ENCODE assay signal across 8 mouse cellular contexts in the genomic region with DNA sequence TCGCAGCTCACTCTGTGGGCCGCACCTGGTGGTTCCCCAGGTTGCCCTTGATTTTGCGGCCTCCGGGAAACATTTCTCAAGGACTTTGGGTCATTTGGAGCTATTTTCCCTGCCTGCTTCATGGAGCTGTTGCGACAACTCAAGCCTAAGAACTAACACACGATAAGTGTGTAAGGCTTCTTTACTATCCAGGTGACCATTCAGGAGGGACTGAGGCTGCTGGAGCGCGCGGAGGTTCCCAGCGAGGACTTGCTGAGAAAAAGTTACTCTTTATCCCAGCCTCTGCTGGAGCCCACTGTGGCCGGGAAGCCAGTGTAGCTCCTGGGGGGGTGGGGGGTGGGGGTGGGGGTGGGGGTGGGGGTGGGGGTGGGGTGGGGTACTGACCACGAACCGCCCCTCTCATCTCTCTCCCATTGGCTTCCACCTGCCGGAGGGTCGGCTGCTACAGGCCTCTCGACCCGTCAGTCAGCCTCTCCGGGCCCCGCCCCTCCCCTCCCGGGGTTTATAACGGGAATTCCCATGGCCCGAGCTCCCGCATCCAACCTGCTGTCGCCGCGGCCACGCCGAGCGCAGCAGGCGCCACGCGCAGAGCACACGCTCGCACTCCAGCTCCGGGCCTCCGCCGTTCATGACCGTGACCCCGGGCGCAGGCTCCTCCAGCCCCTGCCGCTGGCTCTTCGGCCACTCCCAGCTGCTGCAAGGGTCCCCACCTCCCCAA. TPM values are rescaled to one million over a fixed set of nuclear protein-coding genes. Genes with fewer than 3 reads are reported as not detected.
DNase-seq lines count a peak whose midpoint lies in the region; ATAC-seq and TF ChIP-seq lines count a peak whose summit lies in the region.

A gene (plus strand): TSS at position 532 of the 718 bp plus-strand sequence.

- no peaks in the 10 kb centered on the region for H3K9me3 ChIP-seq in ES-Bruce4 (replicated peaks; ENCODE audit: control insufficient read depth, insufficient read depth, low read length, poor library complexity, severe bottlenecking)
- H3K9me3 ChIP-seq in heart, embryonic 14.5 days (ENCODE audit: control insufficient read depth, low read length) = no peaks in the 10 kb centered on the region
- no peaks in the 10 kb centered on the region for H3K9me3 ChIP-seq in liver, embryonic 14.5 days (ENCODE audit: control insufficient read depth, low read length)

- H3K27ac ChIP-seq in ES-Bruce4 (ENCODE audit: insufficient read depth, low read length) = no peak within 1 kb of the TSS
- H3K27ac ChIP-seq in embryonic fibroblast, embryonic 13.5 days (ENCODE audit: insufficient read depth, low read length) = no peak within 1 kb of the TSS
- no peak within 1 kb of the TSS for H3K27ac ChIP-seq in heart, embryonic 14.5 days (replicated peaks in 1 of 2; ENCODE audit: control insufficient read depth in 1 of 2, insufficient read depth in 1 of 2, low read depth in 2 of 2, low read length in 2 of 2)
- H3K27ac ChIP-seq in liver, embryonic 14.5 days = no peak within 1 kb of the TSS

- peak within 1 kb of the TSS; percentile 59 for H3K9ac ChIP-seq in ES-Bruce4 (ENCODE audit: low read depth, poor library complexity, severe bottlenecking)
- peak within 1 kb of the TSS; percentile 72 for H3K9ac ChIP-seq in heart, embryonic 14.5 days (ENCODE audit: low read length)
- H3K9ac ChIP-seq in liver, embryonic 14.5 days (replicated peaks) = no peak within 1 kb of the TSS

- TF ChIP-seq EP300 in ES-Bruce4 (IDR thresholded peaks at IDR 0.05; ENCODE audit: insufficient read depth, low read depth, low read length) = 0 out of 2 replicates have a peak, but pooled peaks have one; percentile 5
- no peak for TF ChIP-seq EP300 in liver, embryonic 14.5 days (IDR thresholded peaks at IDR 0.05; ENCODE audit: low read depth)

- TF ChIP-seq POLR2A in ES-Bruce4 (IDR thresholded peaks at IDR 0.05; ENCODE audit: insufficient read depth, low read length) = no peak
- TF ChIP-seq POLR2A in embryonic fibroblast, embryonic 13.5 days (IDR thresholded peaks at IDR 0.05; ENCODE audit: low read depth, low read length) = peak; percentile 53; the same call in 1 of the 2 replicates

- H3K4me3 ChIP-seq in ES-Bruce4 (ENCODE audit: low read depth, low read length) = peak within 1 kb of the TSS; percentile 65
- H3K4me3 ChIP-seq in embryonic fibroblast, embryonic 13.5 days (ENCODE audit: insufficient read depth, low read length) = peak within 1 kb of the TSS; percentile 65
- H3K4me3 ChIP-seq in heart, embryonic 14.5 days (ENCODE audit: control insufficient read depth in 1 of 2, insufficient read depth in 1 of 2, low read depth in 1 of 2, low read length in 2 of 2) = peak within 1 kb of the TSS; percentile 52 to 68
- peak within 1 kb of the TSS; percentile 41 for H3K4me3 ChIP-seq in liver, embryonic 14.5 days (ENCODE audit: insufficient read depth in 1 of 2, low read depth in 2 of 2, low read length in 2 of 2)

- peak; percentile 83 for ATAC-seq in heart, embryonic 14.5 days (ENCODE audit: insufficient number of reproducible peaks, insufficient read depth, low FRiP score, low read depth)
- ATAC-seq in liver, embryonic 14.5 days (ENCODE audit: insufficient read depth) = peak; percentile 70

- 4% methylated on average over 42 of the region's 42 CpGs for WGBS in heart, embryonic 14.5 days
- 7% methylated on average over 36 of the region's 42 CpGs for WGBS in liver, embryonic 14.5 days (ENCODE audit: insufficient replicate concordance)

- TF ChIP-seq CTCF in ES-Bruce4 (IDR thresholded peaks at IDR 0.05; ENCODE audit: low read depth, low read length) = no peak
- no peak for TF ChIP-seq CTCF in embryonic fibroblast, embryonic 13.5 days (IDR thresholded peaks at IDR 0.05; ENCODE audit: borderline replicate concordance, insufficient read depth, low read length)
- TF ChIP-seq CTCF in liver, embryonic 14.5 days (IDR thresholded peaks at IDR 0.05; ENCODE audit: low read depth) = no peak

- DNase-seq in adrenal gland, postnatal 36 days = peak; percentile 91 to 94
- DNase-seq in kidney, postnatal 36 days = peak; percentile 2 to 59
- peak in 2 of 3 experiments; percentile 7 to 17 for DNase-seq in liver, embryonic 14.5 days (ENCODE audit: low read depth in 3 of 3, low spot score in 3 of 3)
- DNase-seq in right cerebral cortex, adult 18-20 months = peak; percentile 59
- no peak for DNase-seq in spleen, postnatal 14 days (ENCODE audit: low spot score in 2 of 2)

- peak within 1 kb of the TSS; percentile 98 for H3K4me2 ChIP-seq in heart, embryonic 14.5 days (ENCODE audit: low read length)
- peak within 1 kb of the TSS; percentile 31 for H3K4me2 ChIP-seq in liver, embryonic 14.5 days (ENCODE audit: low read depth)

- no peaks in the 10 kb centered on the region for H3K27me3 ChIP-seq in ES-Bruce4 (ENCODE audit: control insufficient read depth, insufficient read depth, low read length, poor library complexity, severe bottlenecking)
- peaks cover 49% of the 10 kb centered on the region for H3K27me3 ChIP-seq in heart, embryonic 14.5 days (ENCODE audit: control insufficient read depth, insufficient read depth, low read length)
- peaks cover 29% of the 10 kb centered on the region for H3K27me3 ChIP-seq in liver, embryonic 14.5 days (ENCODE audit: control insufficient read depth, insufficient read depth, low read length)

- H3K4me1 ChIP-seq in ES-Bruce4 (ENCODE audit: control insufficient read depth, insufficient read depth, low read length) = no peaks in the 10 kb centered on the region
- no peaks in the 10 kb centered on the region for H3K4me1 ChIP-seq in embryonic fibroblast, embryonic 13.5 days (ENCODE audit: control insufficient read depth, insufficient read depth, low read length)
- peaks cover 5 to 13% of the 10 kb centered on the region in 2 experiments; a peak in 2 of 4 replicates for H3K4me1 ChIP-seq in heart, embryonic 14.5 days (ENCODE audit: control insufficient read depth in 2 of 2, insufficient read depth in 2 of 2, low read length in 2 of 2)
- H3K4me1 ChIP-seq in liver, embryonic 14.5 days (replicated peaks; ENCODE audit: control insufficient read depth in 2 of 2, insufficient read depth in 2 of 2, low read length in 1 of 2) = 0 out of 4 replicates have a peak, but pooled peaks cover 0 to 3% of the 10 kb centered on the region in 2 experiments

- no peaks in the 10 kb centered on the region for H3K36me3 ChIP-seq in ES-Bruce4 (ENCODE audit: control insufficient read depth, insufficient read depth, low read length, poor library complexity, severe bottlenecking)
- no peaks in the 10 kb centered on the region for H3K36me3 ChIP-seq in heart, embryonic 14.5 days (ENCODE audit: control insufficient read depth, insufficient read depth, low read length)
- H3K36me3 ChIP-seq in liver, embryonic 14.5 days (replicated peaks; ENCODE audit: control insufficient read depth, insufficient read depth, low read depth) = no peaks in the 10 kb centered on the region

RNA-seq across cellular contexts. Expression of the gene that starts here (rescaled TPM):
- polyA plus RNA-seq in ES-Bruce4 (2011; ENCODE audit: insufficient read depth, insufficient read length, low read depth, missing spikeins) = 6.4 and 6.7 TPM in 2 replicates
- total RNA-seq in adrenal gland, postnatal 36 days (2021) = 100 to 1,000 TPM; 143 to 169 TPM
- polyA plus RNA-seq in embryonic fibroblast, embryonic 13.5 days (2011; ENCODE audit: insufficient read length, low read depth, missing spikeins) = 18.0 and 30.2 TPM in 2 replicates
- polyA plus RNA-seq in heart, embryonic 14.5 days (2014; fragmentation: Nextera tagmentation; extraction: Ambion mirVana) = 8.1 and 8.6 TPM in 2 replicates
- polyA plus RNA-seq in liver, embryonic 14.5 days (2012; rRNA removed) = 6.6 and 6.9 TPM in 2 replicates
- 4.6 and 5.4 TPM in 2 replicates for polyA plus RNA-seq in liver, embryonic 14.5 days (2014; fragmentation: Nextera tagmentation; extraction: Ambion mirVana)

Comparison
In these comparisons a context has a peak if more than half of its experiments do, and no peak if none do; other contexts are left out.
1. DNase-seq: peak in adrenal gland, postnatal 36 days (2 of 2), kidney, postnatal 36 days (2 of 2), liver, embryonic 14.5 days (2 of 3) and right cerebral cortex, adult 18-20 months (single experiment); none in spleen, postnatal 14 days (0 of 2).
2. Peak in every context shown above with its lines, with median percentiles within 50 percentile points of each other: H3K4me3 ChIP-seq.